Mouse (Mus musculus): ENCODE results near the gene Acot1.

Gene Acot1

DNA sequence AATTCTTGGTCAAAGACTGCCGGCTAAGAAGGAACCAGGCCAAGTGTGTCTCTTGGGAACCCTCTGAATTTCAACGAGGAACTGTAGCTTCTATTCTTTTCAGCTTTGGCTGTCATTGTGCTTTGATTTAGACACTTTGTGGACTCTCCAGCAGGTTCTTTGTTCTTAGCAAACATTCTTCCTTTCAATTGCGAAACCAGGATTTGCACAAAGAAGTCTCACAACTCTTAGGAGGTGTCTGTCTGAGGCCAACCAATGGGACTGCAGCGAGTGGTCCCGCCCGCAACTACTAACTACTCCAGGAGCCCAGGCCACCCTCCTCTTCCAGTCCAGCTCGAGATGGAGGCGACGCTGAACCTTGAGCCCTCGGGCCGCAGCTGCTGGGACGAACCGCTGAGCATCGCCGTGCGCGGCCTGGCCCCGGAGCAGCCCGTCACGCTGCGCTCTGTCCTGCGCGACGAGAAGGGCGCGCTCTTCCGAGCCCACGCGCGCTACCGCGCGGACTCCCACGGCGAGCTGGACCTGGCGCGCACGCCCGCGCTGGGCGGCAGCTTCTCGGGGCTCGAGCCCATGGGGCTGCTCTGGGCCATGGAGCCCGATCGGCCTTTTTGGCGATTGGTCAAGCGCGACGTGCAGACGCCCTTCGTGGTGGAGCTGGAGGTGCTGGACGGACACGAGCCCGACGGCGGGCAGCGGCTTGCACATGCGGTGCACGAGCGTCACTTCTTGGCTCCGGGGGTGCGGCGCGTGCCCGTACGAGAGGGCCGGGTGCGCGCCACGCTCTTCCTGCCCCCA lies at the start of gene Acot1:
TSS of gene Acot1 (plus strand) at position 320 of the 795 bp plus-strand sequence.
- DNase-seq (ENCODE audit: low spot score in 2 of 2), result peak; percentile 60 to 73

DNA sequence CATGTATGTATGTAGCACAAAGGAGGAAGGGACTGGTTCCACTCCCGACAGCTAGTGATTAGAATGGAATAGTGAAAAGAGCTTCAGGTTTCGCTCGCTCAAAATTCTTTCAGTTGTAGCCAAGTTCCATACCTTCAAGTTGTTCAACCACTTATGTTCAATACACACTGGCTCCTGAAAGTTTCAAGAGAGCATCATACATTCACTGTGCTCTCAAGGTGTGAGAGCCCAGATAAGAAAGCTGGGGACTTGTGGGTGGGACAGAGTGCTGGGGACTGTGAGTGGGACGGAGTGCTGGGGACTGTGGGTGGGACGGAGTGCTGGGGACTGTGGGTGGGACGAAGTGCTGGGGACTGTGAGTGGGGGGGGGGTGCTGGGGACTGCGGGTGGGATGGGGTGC lies 44.1 kb upstream of the Acot1 start:
- no peak for DNase-seq (ENCODE audit: low spot score in 2 of 2)

DNA sequence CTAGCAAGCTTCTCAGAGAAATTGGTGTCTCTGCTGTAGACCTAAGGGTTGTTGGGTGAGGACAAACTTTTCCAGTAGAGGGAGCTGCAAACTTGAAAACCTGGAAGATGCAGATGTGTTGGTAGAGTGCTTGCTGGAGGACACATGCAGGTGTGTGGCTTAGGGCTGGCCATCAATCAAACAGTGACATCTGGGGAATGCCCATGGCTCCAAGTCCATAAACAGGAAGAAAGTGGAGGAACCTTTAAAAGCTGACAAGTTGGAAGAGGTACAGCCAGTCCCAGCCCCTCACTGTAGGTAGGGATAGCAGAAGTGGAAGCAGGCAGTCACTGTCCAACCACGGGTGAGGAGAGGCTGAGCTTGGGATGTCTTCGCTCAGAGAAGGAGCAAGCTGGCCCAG lies 37.2 kb upstream of the Acot1 start:
- peak in 1 of 2 experiments; percentile 42 for DNase-seq (ENCODE audit: low spot score in 2 of 2)

DNA sequence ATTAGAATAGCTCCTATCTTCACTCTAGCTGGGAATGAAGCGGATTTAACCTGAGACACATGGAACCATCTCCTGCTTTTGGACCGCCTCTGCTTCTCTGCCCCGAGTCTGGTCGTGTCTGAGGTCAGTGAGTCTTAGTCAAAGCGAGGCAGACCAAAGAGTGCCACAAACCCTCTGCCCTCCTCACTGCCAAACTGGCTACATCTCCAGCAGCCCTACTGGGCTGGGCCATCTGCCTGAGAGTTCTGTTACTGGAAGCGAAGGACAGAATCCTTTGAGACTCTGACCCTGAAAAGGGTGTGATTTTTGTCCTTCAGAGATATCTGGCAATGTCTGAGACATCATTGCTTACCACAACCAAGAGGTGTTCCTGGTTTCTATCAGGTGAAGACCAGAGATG lies 30.4 kb upstream of the Acot1 start:
- DNase-seq (ENCODE audit: low spot score in 2 of 2), result no peak

DNA sequence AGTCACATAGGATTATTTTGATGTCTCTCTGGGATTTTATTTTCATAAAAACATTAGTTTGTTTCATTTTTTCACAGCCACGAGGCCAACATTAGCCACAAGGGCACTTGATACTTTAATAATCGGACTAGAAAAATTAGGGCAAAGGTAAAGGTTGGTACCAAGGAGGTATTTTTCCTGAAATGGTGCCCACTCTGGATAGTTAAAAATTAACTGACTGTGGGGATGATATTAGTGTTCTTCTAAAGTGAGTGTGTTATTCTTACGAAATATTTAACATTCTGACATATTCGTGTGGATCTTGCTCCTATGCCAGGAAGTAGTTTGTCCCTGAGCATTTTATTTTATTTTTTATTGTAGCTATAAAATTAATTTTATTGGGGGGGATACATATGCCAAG lies 27.7 kb upstream of the Acot1 start:
- no peak for DNase-seq (ENCODE audit: low spot score in 2 of 2)

DNA sequence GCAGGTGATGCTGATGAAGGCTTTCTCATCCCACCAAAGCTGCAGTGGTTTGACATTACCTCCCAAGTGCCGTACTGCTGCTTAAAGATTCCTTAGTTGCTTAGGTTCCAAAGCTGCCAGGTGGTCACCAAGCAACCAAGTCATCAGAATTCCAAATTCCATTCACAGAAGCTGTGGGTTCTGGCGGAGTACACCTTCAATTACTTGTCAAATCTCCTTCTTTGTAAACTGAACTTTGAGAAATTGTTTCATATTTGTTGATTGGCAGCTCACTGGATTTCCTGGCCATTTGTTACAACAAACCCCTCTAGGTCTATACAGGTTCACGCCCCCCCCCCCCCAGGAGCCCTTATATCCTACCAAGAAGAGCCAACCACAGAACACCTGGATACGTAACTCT lies 24.5 kb upstream of the Acot1 start, which contains the start of gene Heatr4:
TSS of gene Heatr4 (minus strand) at position 101 of the 400 bp plus-strand sequence.
- DNase-seq (ENCODE audit: low spot score in 2 of 2), result no peak

DNA sequence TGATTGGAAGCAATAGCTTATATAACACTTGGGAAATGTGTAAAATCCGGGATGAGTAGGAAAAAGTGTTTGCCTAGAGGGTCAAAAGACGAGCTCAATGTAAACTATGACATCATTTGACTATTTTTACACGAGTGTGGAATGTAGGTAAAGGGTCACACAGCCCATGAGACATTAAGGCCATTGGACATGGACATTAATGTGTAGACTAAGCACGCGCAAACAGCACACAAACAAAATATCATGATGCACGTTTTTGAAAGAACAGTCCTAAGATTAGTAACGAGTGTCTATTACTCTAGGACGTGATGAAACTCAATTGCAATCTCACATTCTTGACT lies 22.1 kb upstream of the Acot1 start:
- no peak for DNase-seq (ENCODE audit: low spot score in 2 of 2)

DNA sequence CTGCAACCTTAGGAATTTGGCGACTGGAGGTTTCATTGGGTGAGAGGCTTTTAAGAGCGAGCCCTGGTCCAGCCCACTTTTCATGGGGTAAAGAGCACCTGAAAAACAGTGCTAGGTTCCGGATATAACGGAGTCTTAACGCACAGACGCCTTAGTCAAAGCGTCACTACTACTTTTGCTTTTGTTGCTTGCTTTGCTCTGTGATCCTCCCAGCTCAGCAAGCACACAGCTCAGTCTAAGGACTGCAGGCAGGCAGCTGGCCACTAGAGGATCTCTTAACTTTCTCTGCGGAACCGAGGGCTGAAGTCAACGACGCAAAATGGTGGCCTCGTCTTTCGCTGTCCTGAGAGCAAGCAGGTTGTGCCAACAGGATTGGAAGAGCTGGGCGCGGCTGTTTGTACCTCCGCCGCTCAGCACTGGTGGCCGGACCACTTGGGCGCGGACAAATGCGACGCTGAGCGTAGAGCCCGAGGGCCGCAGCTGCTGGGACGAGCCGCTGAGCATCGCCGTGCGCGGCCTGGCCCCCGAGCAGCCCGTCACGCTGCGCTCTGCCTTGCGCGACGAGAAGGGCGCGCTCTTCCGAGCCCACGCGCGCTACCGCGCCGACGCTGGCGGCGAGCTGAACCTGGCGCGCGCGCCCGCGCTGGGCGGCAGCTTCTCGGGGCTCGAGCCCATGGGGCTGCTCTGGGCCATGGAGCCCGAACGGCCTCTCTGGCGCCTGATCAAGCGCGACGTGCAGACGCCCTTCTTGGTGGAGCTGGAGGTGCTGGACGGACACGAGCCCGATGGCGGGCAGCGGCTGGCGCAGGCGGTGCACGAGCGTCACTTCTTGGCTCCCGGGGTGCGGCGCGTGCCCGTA lies 21.5 kb upstream of the Acot1 start, which contains the start of gene Acot2:
TSS of gene Acot2 (plus strand) at position 279 of the 859 bp plus-strand sequence.
- peak; percentile 69 to 70 for DNase-seq (ENCODE audit: low spot score in 2 of 2)

DNA sequence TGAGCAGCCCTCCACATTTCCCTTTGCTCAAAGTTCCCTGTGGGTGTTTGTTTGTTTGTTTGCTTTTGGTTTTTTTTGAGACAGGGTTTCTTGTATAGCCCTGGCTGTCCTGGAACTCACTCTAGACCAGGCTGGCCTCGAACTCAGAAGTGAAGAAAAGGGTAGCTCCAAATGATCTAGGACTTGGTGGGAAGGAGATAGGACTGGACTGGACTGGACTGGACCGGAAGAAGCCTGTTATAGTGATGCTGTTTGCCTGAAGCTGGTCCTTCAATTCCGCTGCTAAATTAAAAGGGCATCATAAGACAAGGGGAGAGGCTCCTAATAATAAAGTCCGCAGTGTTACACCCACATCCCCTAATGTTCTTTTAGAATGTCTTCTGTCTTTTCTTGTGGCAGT lies 20.8 kb upstream of the Acot1 start:
- no peak for DNase-seq (ENCODE audit: low spot score in 2 of 2)

DNA sequence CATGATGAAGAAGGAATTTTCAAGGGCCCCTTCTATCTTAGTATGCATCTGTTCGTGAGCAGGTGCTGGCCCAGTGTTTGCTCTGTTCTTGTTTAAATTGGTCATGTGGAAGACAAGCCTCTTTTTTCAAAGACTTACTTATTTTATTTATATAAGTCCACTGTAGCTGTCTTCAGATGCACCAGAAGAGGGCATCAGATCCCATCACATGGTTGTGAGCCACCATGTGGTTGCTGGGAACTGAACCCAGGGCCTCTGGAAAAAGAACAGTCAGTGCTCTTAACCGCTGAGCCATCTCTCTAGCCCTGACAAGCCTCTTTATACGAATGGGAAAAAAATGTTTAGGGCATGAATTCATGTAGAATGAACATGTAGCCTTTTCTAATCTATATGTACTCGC lies 19.9 kb upstream of the Acot1 start:
- DNase-seq (ENCODE audit: low spot score in 2 of 2), result no peak

DNA sequence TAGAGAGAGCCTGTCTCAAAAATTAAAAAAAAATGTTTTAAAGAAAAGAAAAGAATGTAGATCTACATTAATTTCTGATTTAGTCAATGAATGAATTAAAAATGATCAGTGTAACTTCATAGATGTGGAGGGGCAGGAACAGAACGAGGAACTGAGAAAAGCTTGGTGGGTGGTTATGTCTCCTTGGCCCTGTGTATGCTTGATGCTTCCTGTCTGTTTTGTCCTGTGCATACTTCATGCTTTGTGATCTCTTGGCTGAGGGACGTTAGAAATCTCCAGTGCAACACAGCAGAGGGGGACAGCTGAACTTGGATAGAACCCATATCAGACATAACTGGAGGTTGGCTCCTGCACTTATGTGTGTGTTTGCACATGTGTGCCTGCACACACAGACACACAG lies 12.1 kb upstream of the Acot1 start:
- DNase-seq (ENCODE audit: low spot score in 2 of 2), result no peak

DNA sequence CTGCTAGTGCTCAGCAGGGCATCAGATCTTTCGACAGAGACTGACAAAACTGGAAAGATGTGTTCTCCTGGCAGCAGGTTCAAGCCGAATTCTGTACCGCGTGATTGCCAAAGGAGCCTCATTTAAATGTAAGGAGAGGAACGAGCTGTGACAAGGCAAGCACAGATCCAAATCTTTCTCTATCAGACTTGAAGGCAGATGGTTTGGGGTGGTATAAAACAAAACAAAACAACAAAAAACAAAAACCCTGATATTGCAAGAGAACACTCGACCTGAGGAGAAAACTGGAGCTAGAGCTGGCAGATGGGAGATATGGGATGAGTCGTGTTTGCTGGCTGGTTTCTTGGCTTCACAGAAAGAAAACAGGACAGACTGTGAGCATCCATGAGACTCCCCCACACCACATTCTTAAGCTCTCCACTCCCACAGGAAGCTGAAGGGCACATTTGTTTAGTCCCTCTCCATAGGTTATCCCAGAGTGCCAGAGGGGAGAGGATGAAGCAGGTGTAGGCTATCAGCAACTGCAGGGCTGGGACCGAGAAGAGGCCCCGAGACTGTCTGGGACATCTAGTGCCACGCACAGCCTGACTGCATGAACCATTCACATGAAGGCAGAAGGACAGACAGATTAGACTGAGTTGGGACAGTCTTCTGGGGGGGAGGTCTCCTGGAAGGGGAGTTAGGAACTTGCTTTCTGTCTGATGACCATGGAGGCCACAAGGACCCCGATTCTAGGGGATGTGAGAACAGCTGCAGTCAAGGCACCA lies 10.8 kb upstream of the Acot1 start:
- peak in 1 of 2 experiments; percentile 45 for DNase-seq (ENCODE audit: low spot score in 2 of 2)

DNA sequence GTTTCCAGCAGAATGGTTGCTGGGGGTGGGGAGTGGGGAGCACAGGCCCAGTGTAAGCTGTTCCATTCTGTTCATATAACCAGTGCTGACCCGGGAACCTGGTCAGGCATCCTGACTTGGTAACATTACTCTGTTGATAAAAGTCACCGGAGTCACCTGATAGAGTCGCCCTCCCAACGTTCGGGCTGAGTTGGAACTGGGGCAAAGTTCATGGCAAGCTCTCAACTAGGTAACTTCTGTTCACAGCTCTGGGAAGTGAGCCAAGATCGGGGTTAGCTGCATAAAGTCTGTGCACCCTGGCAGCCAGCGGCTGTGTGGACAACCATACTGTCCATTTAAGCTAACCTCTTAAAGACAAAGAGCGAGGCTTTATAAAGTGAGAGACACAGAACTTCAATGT lies 10.1 kb upstream of the Acot1 start:
- DNase-seq (ENCODE audit: low spot score in 2 of 2), result peak; percentile 55 to 70

DNA sequence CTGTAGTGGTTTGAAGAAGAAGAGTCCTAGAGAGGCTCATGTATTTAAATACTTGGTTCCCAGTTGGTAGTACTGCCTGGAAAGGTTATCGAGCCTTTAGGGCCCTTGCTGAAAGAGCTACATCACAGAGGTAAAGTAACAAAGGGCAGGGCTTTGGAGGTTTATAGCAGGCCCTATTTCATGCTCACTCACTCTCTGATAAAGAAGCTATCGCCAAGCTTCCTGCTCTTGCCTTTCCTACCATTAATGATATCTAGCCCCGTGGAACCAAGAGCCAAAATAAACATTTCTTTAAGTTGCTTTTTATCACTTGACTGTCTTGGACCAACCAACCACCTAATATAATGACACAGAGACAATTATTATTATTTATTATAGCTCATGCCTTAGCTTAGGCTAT lies 8.9 kb upstream of the Acot1 start:
- no peak for DNase-seq (ENCODE audit: low spot score in 2 of 2)

DNA sequence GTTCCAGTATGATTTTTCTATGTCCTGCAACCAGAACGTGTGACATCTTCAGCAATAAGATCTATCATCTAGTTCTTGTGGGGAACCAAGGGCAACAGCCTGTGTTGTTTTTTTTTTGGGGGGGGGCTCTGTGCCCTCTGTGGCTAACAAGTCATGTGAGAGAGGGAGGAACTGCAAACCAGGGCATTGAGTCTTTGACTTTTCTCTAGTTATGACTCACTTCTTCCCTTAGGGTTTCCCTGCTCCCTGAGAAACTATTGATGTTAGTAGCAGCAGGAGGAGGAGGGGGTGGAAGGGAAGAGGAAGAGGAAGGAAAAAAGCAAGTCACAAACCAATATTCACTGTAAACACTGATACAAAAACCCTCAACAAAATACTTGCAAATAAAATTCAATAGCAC lies 5.4 kb upstream of the Acot1 start:
- DNase-seq (ENCODE audit: low spot score in 2 of 2), result no peak

DNA sequence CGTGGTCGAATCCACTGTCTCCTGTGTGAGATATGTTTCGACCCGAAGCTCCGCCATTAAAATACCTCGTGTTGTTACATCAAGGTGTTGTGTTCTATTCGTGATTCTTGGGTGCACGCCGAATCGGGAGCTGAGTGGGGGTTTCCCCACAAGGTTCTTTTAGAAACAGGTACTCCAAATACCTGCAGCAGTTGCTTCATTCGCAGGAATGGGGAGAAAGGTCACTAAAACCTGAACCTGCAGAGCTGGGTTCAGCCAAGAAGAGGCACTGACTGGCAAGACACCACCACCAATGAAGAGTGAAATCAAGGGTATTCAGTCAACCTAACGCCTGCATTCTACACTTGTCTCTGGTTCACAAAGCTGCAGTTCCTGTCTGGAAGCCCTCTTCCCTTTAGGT lies 1.0 kb upstream of the Acot1 start:
- DNase-seq (ENCODE audit: low spot score in 2 of 2), result no peak

DNA sequence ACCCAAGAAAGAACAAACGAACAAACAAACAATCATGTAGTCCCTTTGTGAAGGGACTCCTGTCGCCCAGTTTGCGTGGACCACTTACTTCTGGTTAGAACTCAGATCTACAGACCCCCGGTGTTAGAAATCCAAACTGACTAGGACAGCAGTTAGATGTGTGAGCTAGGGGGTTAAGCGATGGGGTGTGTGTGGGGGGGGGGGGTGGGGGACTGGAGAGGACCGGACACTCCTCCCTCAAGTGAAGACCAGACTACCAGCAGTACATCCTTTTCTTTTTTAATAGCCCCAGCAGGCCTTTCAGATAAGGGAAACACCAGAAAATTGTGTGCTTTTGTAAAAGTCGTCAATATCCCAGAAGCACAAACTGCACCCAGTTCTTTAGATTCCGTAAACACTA lies 561 bp upstream of the Acot1 start:
- no peak for DNase-seq (ENCODE audit: low spot score in 2 of 2)

DNA sequence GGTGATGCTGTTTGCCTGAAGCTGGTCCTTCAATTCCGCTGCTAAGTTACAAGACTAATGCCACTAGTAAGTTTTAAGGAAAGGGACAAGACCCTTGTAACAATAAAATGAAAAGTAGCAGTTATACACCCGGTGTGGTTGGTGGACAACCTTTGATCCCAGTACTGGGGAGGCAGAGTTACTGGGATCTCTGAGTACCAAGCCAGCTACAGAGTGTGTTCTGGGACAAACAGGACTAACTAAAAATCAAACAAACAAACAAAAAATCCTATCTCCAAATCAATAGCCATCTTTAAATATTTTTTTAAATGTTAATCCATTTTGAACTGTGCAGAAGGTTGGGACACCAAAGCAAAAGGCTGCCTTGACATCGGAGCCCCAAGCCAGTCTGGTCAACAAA lies 911 bp downstream of the Acot1 start:
- DNase-seq (ENCODE audit: low spot score in 2 of 2), result no peak

DNA sequence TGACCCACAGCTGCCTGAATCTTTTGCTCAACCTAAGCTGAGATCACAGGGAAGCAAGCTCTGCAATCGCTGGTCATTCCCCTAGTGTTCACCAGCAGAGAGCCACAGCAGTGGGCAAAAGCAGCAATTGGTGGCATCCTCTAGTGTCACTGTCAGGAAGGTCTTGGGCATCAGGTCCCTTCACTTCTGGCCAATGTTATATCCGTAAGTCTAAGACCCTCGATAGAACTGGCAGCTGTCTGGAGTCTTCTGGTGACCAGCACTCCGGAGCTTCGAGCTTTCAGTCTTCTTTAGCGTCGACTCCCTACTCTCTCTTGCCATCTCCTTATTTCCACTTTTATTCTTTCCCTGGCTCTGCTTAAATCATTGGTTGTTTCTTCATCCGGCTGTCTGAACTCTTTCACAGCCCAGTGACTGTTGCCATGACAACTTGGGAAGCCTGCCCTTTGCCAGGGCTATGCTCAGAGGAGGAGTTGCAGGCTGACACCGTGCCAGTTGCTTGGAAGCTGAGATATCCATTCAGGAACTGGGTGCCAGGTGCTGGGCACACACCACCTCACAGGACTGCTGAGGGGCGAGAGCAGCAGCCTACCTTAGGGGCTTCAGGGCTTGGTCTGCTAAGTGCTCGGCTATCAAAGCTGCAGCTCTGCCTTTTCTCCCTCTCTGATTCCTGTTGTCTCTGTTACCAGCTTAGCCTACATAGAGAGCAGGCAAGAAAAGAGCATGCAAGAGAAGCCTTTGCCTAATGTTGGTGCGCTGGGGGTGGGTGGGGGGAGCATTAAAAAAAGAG lies 2.2 kb downstream of the Acot1 start:
- peak in 1 of 2 experiments; percentile 32 for DNase-seq (ENCODE audit: low spot score in 2 of 2)

DNA sequence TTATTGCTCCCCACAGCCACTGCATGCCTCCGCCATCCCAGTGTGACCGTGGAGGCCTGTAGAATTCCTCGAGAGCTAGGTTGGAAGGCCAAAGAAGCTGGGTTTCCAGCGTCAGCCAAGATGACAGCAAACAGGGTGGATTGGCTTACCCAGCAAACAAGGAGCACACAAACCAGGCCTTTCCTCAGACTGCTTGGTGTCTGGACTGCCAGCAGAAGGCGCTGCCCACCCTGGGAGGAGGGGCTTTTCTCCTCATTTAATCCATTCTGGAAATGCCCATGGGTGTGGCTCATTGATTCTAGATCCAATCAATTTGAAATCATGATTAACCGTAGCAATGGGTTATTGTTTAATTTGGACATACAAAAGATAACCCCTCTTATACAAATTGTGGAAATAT lies 3.8 kb downstream of the Acot1 start:
- DNase-seq (ENCODE audit: low spot score in 2 of 2), result no peak

DNA sequence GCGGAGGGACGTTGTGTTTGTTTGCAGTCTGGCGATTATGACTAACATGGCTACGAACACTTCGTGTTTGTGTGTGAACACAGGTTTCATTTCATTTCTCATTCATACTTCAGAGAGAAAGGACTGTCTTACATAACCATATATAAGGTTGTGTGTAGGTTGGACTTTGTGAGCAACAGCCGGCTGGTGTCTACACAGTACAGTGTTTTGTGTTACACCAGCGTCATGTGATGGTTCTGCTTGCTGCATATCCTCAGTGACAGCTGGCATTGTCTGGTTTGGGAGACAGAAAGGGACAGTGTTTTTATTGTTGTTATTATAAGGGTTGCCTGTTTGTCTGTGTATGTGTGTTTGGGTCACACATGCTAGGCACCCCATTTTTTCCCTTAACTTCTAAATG lies 4.4 kb downstream of the Acot1 start:
- no peak for DNase-seq (ENCODE audit: low spot score in 2 of 2)
